Mouse (Mus musculus) ES-Bruce4 (cell line): ENCODE data around the gene Padi6. TPM values are rescaled to one million over a fixed set of nuclear protein-coding genes. Genes with fewer than 3 reads are reported as not detected.

Source experiments
- H3K27ac ChIP-seq: 2 replicates; pipeline ENCODE4 v1.5.1; 2012; ENCODE audit warnings: low read length, inconsistent platforms; ENCODE audit not compliant: insufficient read depth
- H3K27me3 ChIP-seq: 2 replicates; pipeline ENCODE4 v1.6.1; 2012; ENCODE audit warnings: mild to moderate bottlenecking, low read length, inconsistent platforms; ENCODE audit not compliant: control insufficient read depth, poor library complexity, insufficient read depth, severe bottlenecking
- H3K36me3 ChIP-seq: 2 replicates; pipeline ENCODE4 v1.6.1; 2012; ENCODE audit warnings: inconsistent platforms, mild to moderate bottlenecking, low read length, moderate library complexity; ENCODE audit not compliant: control insufficient read depth, poor library complexity, insufficient read depth, severe bottlenecking
- H3K4me1 ChIP-seq: one replicate; pipeline ENCODE4 v1.8.1; 2011; ENCODE audit warnings: low read length; ENCODE audit not compliant: control insufficient read depth, insufficient read depth
- H3K4me3 ChIP-seq: 2 replicates; pipeline ENCODE4 v1.5.1; 2011; ENCODE audit warnings: low read depth, mild to moderate bottlenecking, low read length
- H3K9ac ChIP-seq: 2 replicates; pipeline ENCODE4 v1.6.1; 2012; ENCODE audit warnings: low read depth, mild to moderate bottlenecking, inconsistent platforms; ENCODE audit not compliant: poor library complexity, severe bottlenecking
- H3K9me3 ChIP-seq: replicated peaks from 2 replicates; pipeline ENCODE4 v1.6.1; 2012; ENCODE audit warnings: mild to moderate bottlenecking, low read length, inconsistent platforms; ENCODE audit not compliant: control insufficient read depth, poor library complexity, insufficient read depth, severe bottlenecking
- CTCF ChIP-seq: IDR thresholded peaks from one replicate; pipeline ENCODE4 v1.8.1; 2011; ENCODE audit warnings: low read depth, low read length
- EP300 ChIP-seq: IDR thresholded peaks from 2 replicates; pipeline ENCODE4 v1.6.1; 2011; ENCODE audit warnings: low read depth, low read length; ENCODE audit not compliant: insufficient read depth
- POLR2A ChIP-seq: IDR thresholded peaks from one replicate; pipeline ENCODE4 v1.8.1; 2011; ENCODE audit warnings: low read length; ENCODE audit not compliant: insufficient read depth
- polyA plus RNA-seq: library from polyadenylated mRNA; stranded (reverse); fragments of >200 nt; gene quantifications from 2 replicates; pipeline ENCODE4 v1.2.4, GENCODE M21; 2011; ENCODE audit warnings: low read depth; ENCODE audit not compliant: missing spikeins, insufficient read depth, insufficient read length

The Padi6 gene
- polyA plus RNA-seq, 1 experiment, result not detected

DNA sequence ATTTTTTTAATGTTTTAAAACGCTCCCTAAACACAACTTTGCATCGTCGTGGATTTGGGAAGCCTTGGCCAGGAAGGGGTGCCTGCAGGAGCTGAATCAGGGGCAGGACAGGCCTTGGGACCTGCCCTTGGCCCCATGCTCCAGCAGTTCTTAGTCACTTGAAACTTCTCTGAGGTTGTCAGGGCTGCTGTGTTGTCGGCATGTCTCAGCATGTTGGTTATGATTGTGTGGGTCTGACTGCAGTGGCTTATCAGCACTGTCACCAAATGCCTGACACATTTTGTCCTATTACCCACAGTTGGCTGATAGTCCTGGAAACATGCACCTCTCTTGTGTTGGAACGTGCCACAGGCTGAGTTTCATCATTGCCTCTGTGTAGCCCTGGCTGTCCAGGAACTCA lies 22.4 kb downstream of the Padi6 start:
- TF ChIP-seq POLR2A (no peak), CTCF (no peak), EP300 (no peak)
- Histone ChIP-seq H3K36me3 (peaks cover 73% of the 10 kb centered on the region), H3K27me3 (no peaks in the 10 kb centered on the region), H3K27ac (peak overlapping the region; percentile 53; the same call in 1 of the 2 replicates), H3K4me3 (no peak overlapping the region), H3K9me3 (no peaks in the 10 kb centered on the region), H3K4me1 (no peaks in the 10 kb centered on the region), H3K9ac (no peak overlapping the region)

- TF ChIP-seq EP300, result no peak
- TF ChIP-seq CTCF, result no peak
- no peak for TF ChIP-seq POLR2A
- H3K4me1 ChIP-seq, result no peaks in the 10 kb centered on the region
- no peak overlapping the region for H3K4me3 ChIP-seq
- H3K27ac ChIP-seq, result no peak overlapping the region
- no peak overlapping the region for H3K9ac ChIP-seq
- no peaks in the 10 kb centered on the region for H3K27me3 ChIP-seq
- H3K9me3 ChIP-seq, result no peaks in the 10 kb centered on the region
- H3K36me3 ChIP-seq, result peaks cover 86% of the 10 kb centered on the region
Measured at GRCm38 (mm10) chr4:140718436-140718835, 24.0 kb downstream of the Padi6 start.

DNA sequence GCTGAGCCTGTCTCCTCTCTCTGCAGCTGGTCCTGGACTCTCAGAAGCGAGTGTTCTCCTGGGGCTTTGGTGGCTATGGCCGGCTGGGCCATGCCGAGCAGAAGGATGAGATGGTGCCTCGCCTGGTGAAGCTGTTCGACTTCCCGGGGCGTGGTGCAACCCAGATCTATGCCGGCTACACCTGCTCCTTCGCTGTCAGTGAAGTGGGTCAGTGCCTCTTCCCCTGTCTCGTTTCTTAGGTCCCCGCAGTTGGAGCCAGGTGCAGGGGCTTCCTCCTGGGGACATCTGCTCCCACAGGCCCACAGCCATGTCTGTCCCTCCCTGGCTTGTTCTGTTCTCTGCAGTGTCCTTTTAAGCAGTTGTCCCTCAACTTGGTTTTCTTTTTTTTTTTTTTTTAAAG lies 25.4 kb downstream of the Padi6 start:
- no peaks in the 10 kb centered on the region for H3K9me3 ChIP-seq
- TF ChIP-seq POLR2A (no peak), EP300 (no peak), CTCF (no peak)
- no peaks in the 10 kb centered on the region for H3K27me3 ChIP-seq
- no peak overlapping the region for H3K27ac ChIP-seq
- no peak overlapping the region for H3K4me3 ChIP-seq
- no peaks in the 10 kb centered on the region for H3K4me1 ChIP-seq
- H3K9ac ChIP-seq, result no peak overlapping the region
- peaks cover 93% of the 10 kb centered on the region for H3K36me3 ChIP-seq

DNA sequence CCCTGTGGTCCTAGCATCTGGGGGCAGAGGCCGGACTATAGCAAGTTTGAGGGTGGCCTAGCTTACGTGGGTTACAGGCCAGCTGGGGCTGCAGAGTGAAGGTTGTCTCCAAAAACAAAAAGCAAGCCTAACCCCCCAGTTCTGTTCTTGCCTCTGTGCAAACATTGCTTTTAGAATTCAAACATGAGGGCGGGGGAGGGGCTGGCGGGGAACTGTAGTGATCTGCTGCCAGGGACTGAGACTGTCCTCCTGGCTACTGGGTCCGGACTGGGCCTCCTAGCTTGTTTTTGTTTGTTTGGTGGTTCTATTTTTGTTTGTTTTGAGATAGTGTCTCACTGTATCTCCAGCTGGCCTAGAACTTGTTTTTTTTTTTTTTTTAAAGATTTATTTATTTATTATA lies 27.9 kb downstream of the Padi6 start:
- Histone ChIP-seq H3K36me3 (peaks cover 91% of the 10 kb centered on the region), H3K4me3 (no peak overlapping the region), H3K4me1 (no peaks in the 10 kb centered on the region), H3K27ac (no peak overlapping the region), H3K9ac (no peak overlapping the region), H3K9me3 (no peaks in the 10 kb centered on the region), H3K27me3 (no peaks in the 10 kb centered on the region)
- TF ChIP-seq EP300, result no peak
- no peak for TF ChIP-seq POLR2A
- TF ChIP-seq CTCF, result no peak

DNA sequence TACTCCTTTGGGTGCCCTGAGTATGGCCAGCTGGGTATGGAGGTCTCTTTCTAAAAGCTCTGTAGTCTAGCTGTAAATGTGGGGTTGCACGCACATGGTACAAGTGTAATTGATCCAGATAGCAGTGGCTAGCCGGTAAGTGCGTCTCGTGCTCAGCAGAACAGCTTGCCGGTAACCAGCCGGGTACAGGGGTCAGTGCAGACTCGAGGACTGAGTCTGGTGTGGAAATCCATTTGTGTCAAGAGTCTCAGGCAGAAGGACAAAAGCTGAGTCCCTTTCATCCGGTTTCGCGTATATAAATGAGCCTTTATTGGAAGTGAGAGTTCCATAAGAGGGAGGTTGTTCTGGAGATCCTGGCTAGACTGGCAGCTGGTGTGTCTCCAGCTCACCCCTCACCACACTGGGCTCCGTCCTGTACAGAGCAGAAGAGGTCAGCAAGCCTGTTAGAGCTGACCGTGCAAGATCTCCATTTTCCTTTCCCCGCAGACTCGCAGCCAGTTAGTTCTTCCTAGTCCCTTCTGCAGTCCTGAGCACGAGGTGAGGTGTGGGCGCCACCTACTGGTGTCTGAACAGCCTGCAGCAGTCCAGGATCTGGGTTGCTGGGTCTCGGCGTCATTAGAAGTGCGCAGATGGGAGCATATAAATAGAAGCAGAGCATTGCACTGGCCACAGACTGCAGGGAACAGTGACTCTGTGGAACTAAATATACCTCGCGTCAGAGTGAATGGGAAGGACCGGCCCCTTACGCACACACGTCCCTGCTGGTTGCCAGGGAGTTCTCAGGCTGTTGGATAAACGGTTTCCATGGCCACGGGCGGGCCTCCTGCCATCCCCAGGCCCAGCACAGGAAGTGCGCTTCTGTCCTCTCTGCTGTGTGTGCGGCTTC lies 28.7 kb downstream of the Padi6 start:
- Histone ChIP-seq H3K9me3 (no peaks in the 10 kb centered on the region), H3K4me3 (no peak overlapping the region), H3K9ac (no peak overlapping the region), H3K27ac (no peak overlapping the region), H3K36me3 (peaks cover 92% of the 10 kb centered on the region), H3K4me1 (no peaks in the 10 kb centered on the region), H3K27me3 (no peaks in the 10 kb centered on the region)
- TF ChIP-seq CTCF, result peak; percentile 95
- TF ChIP-seq POLR2A, result no peak
- TF ChIP-seq EP300, result no peak

DNA sequence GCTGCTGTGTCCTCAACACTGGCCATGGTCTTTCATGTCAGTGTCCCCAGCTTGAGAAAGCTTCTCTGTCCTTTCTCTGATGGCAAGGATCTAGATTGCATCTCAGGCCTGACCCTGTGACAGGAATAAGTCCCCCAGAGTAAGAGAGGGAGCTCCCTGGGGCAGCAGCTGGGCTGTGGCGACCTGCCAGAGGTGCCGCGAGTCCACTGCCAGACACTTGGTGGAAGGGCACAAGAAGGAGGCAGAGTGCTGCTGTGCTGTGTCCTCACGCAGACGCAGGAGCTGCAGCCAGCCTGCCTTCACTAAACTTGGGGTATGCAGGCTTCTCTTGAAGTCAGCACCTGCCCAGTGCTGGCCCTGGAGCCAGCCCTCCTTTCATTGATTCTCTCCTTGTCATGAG lies 31.1 kb downstream of the Padi6 start:
- H3K36me3 ChIP-seq, result peaks cover 93% of the 10 kb centered on the region
- H3K27ac ChIP-seq, result no peak overlapping the region
- no peaks in the 10 kb centered on the region for H3K27me3 ChIP-seq
- no peaks in the 10 kb centered on the region for H3K9me3 ChIP-seq
- TF ChIP-seq POLR2A, result no peak
- TF ChIP-seq EP300, result no peak
- TF ChIP-seq CTCF, result no peak
- H3K9ac ChIP-seq, result no peak overlapping the region
- no peak overlapping the region for H3K4me3 ChIP-seq
- H3K4me1 ChIP-seq, result no peaks in the 10 kb centered on the region
